Mouse (Mus musculus) liver, embryonic 16.5 days (tissue): ENCODE measurements at regions not wholly inside any gene's neighbourhood (a gene's known extent, or its start where the extent isn't known, plus 50 kb on each side); places are given as distances from the start of the nearest gene placed in this dataset.
A peak's percentile ranks its signal among the peaks of the same experiment; 100 is the strongest.

Source experiments
- ATAC-seq: fragments of 200-750 bp; cut with Nextera tagmentation; 2 replicates; pipeline ENCODE4 v1.8.0; 2017; ENCODE audit warnings: low read depth, mild to moderate bottlenecking, moderate number of reproducible peaks, moderate library complexity
- H3K27ac ChIP-seq: fragments of 300-500 bp; sonication (generic); 2 replicates; pipeline ENCODE4 v1.5.1; 2014; ENCODE audit warnings: mild to moderate bottlenecking, low read length
- H3K27me3 ChIP-seq: fragments of 300-500 bp; sonication (generic); 2 replicates; pipeline ENCODE4 v1.6.1; 2014; ENCODE audit warnings: low read depth, low read length, mixed read lengths; ENCODE audit not compliant: control insufficient read depth, insufficient read depth
- H3K36me3 ChIP-seq: fragments of 300-500 bp; sonication (generic); 2 replicates; pipeline ENCODE4 v1.6.1; 2014; ENCODE audit warnings: mild to moderate bottlenecking; ENCODE audit not compliant: control insufficient read depth, insufficient read depth
- H3K4me1 ChIP-seq: fragments of 300-500 bp; sonication (generic); 2 replicates; pipeline ENCODE4 v1.6.1; 2014; ENCODE audit warnings: low read depth, low read length, mixed read lengths; ENCODE audit not compliant: control insufficient read depth
- H3K4me2 ChIP-seq: fragments of 300-500 bp; sonication (generic); 2 replicates; pipeline ENCODE4 v1.6.1; 2014; ENCODE audit warnings: low read depth, low read length, mixed read lengths
- H3K4me3 ChIP-seq: fragments of 300-500 bp; sonication (generic); 2 replicates; pipeline ENCODE4 v1.5.1; 2014; ENCODE audit warnings: low read depth, mild to moderate bottlenecking, low read length
- H3K9ac ChIP-seq: fragments of 300-500 bp; sonication (generic); 2 replicates; pipeline ENCODE4 v1.6.1; 2014; ENCODE audit warnings: low read depth, low read length
- H3K9me3 ChIP-seq: fragments of 300-500 bp; sonication (generic); replicated peaks from 2 replicates; pipeline ENCODE4 v1.6.1; 2016; ENCODE audit warnings: low read length; ENCODE audit not compliant: control insufficient read depth
- WGBS: fragments of 180-500 bp; shearing (Covaris S2); extraction: QIAGEN DNeasy Blood & Tissue Kit; methylation state at CpG from one replicate; pipeline ENCODE4 v1.1.7; 2014; ENCODE audit not compliant: insufficient replicate concordance; 5-methylcytosine and 5-hydroxymethylcytosine counted together

- Histone ChIP-seq H3K4me3 (no peak overlapping the region), H3K9me3 (no peaks in the 10 kb centered on the region), H3K27ac (no peak overlapping the region), H3K36me3 (no peaks in the 10 kb centered on the region), H3K27me3 (no peaks in the 10 kb centered on the region), H3K9ac (no peak overlapping the region), H3K4me2 (no peak overlapping the region), H3K4me1 (no peaks in the 10 kb centered on the region)
- no peak for ATAC-seq
- WGBS, result 52% methylated on average over 9 of the region's 9 CpGs
These were observed 717.6 kb upstream of the Car8 start for GRCm38 (mm10) chr4:8956312-8957022.

GRCm38 (mm10) chr4:8955306-8955705 lies 716.5 kb upstream of the Car8 start:
- Histone ChIP-seq H3K9ac (no peak overlapping the region), H3K27ac (no peak overlapping the region), H3K27me3 (no peaks in the 10 kb centered on the region), H3K4me1 (no peaks in the 10 kb centered on the region), H3K4me2 (no peak overlapping the region), H3K9me3 (no peaks in the 10 kb centered on the region), H3K36me3 (no peaks in the 10 kb centered on the region), H3K4me3 (no peak overlapping the region)
- ATAC-seq, result no peak
- 66% methylated on average over 5 of the region's 5 CpGs for WGBS

- H3K27ac ChIP-seq, result no peak overlapping the region
- no peaks in the 10 kb centered on the region for H3K9me3 ChIP-seq
- H3K4me1 ChIP-seq, result no peaks in the 10 kb centered on the region
- peak overlapping the region; percentile 31 for H3K4me2 ChIP-seq
- H3K36me3 ChIP-seq, result no peaks in the 10 kb centered on the region
- no peaks in the 10 kb centered on the region for H3K27me3 ChIP-seq
- WGBS, result 32% methylated on average over 10 of the region's 10 CpGs
- 0 out of 2 replicates have a peak overlapping the region, but pooled peaks have one; percentile 9 for H3K4me3 ChIP-seq
- ATAC-seq, result peak; percentile 75
- no peak overlapping the region for H3K9ac ChIP-seq
These were observed 715.6 kb upstream of the Car8 start for GRCm38 (mm10) chr4:8954356-8954914.

GRCm38 (mm10) chr4:8953181-8953580 lies 714.3 kb upstream of the Car8 start:
- 75% methylated on average over 7 of the region's 7 CpGs for WGBS
- Histone ChIP-seq H3K4me1 (no peaks in the 10 kb centered on the region), H3K36me3 (no peaks in the 10 kb centered on the region), H3K4me3 (no peak overlapping the region), H3K27ac (no peak overlapping the region), H3K27me3 (no peaks in the 10 kb centered on the region), H3K9ac (no peak overlapping the region), H3K9me3 (no peaks in the 10 kb centered on the region), H3K4me2 (no peak overlapping the region)
- ATAC-seq, result no peak

GRCm38 (mm10) chr4:8949951-8950350 lies 711.1 kb upstream of the Car8 start:
- H3K27ac ChIP-seq, result no peak overlapping the region
- H3K4me3 ChIP-seq, result no peak overlapping the region
- no peak overlapping the region for H3K4me2 ChIP-seq

GRCm38 (mm10) chr4:8949537-8949936 lies 710.7 kb upstream of the Car8 start:
- Histone ChIP-seq H3K36me3 (no peaks in the 10 kb centered on the region), H3K4me1 (no peaks in the 10 kb centered on the region), H3K4me2 (no peak overlapping the region), H3K9ac (no peak overlapping the region), H3K9me3 (no peaks in the 10 kb centered on the region), H3K27me3 (no peaks in the 10 kb centered on the region), H3K27ac (no peak overlapping the region), H3K4me3 (no peak overlapping the region)
- WGBS, result 41% methylated on average over 5 of the region's 5 CpGs
- ATAC-seq, result no peak

More at GRCm38 (mm10) chr4:8949951-8950350, 711.1 kb upstream of the Car8 start:
- no peak for ATAC-seq
- Histone ChIP-seq H3K36me3 (no peaks in the 10 kb centered on the region), H3K9ac (no peak overlapping the region), H3K27me3 (no peaks in the 10 kb centered on the region), H3K4me1 (no peaks in the 10 kb centered on the region), H3K9me3 (no peaks in the 10 kb centered on the region)
- WGBS, result 53% methylated on average over 4 of the region's 4 CpGs

GRCm38 (mm10) chr4:8945116-8945515 lies 706.3 kb upstream of the Car8 start:
- Histone ChIP-seq H3K9ac (no peak overlapping the region), H3K4me1 (no peaks in the 10 kb centered on the region), H3K27me3 (no peaks in the 10 kb centered on the region), H3K4me3 (no peak overlapping the region), H3K27ac (no peak overlapping the region), H3K36me3 (no peaks in the 10 kb centered on the region), H3K9me3 (no peaks in the 10 kb centered on the region), H3K4me2 (no peak overlapping the region)
- no peak for ATAC-seq
- 73% methylated on average over 10 of the region's 10 CpGs for WGBS

GRCm38 (mm10) chr4:8943080-8943479 lies 704.2 kb upstream of the Car8 start:
- H3K36me3 ChIP-seq, result no peaks in the 10 kb centered on the region
- H3K4me1 ChIP-seq, result no peaks in the 10 kb centered on the region
- no peak overlapping the region for H3K4me3 ChIP-seq
- no peak overlapping the region for H3K4me2 ChIP-seq
- WGBS, result 48% methylated on average over 5 of the region's 5 CpGs
- H3K9ac ChIP-seq, result no peak overlapping the region
- ATAC-seq, result no peak
- no peaks in the 10 kb centered on the region for H3K27me3 ChIP-seq
- no peaks in the 10 kb centered on the region for H3K9me3 ChIP-seq
- no peak overlapping the region for H3K27ac ChIP-seq

GRCm38 (mm10) chr4:8938948-8939411 lies 700.1 kb upstream of the Car8 start:
- Histone ChIP-seq H3K4me3 (no peak overlapping the region), H3K9ac (no peak overlapping the region), H3K4me1 (no peaks in the 10 kb centered on the region), H3K9me3 (no peaks in the 10 kb centered on the region), H3K27ac (no peak overlapping the region), H3K4me2 (no peak overlapping the region), H3K27me3 (no peaks in the 10 kb centered on the region), H3K36me3 (no peaks in the 10 kb centered on the region)
- WGBS, result 54% methylated on average over 6 of the region's 6 CpGs
- no peak for ATAC-seq
